Mouse (Mus musculus): ENCODE data around the gene Zdhhc14.

- TF ChIP-seq SRF (IDR thresholded peaks at IDR 0.05; ENCODE audit: control insufficient read depth, insufficient read length, low read depth), result no peak
- TF ChIP-seq TCF12 (IDR thresholded peaks at IDR 0.05; ENCODE audit: insufficient read depth, poor library complexity, severe bottlenecking), result no peak
- no peak for TF ChIP-seq USF1 (IDR thresholded peaks at IDR 0.05; ENCODE audit: low read depth)
- no peak for TF ChIP-seq POLR2A (IDR thresholded peaks at IDR 0.05; ENCODE audit: insufficient read length, low read depth)
- TF ChIP-seq MYOG (IDR thresholded peaks at IDR 0.05; ENCODE audit: control insufficient read depth in 1 of 3, insufficient read depth in 1 of 3, insufficient read length in 2 of 3, low read depth in 2 of 3), result no peak
Measured at GRCm38 (mm10) chr17:5756855-5757254, 264.5 kb downstream of the Zdhhc14 start.
